Mouse (Mus musculus) left cerebral cortex, adult 8-10 months (tissue): ENCODE results near the gene Dnajc5g. TPM values are rescaled to one million over a fixed set of nuclear protein-coding genes. Genes with fewer than 3 reads are reported as not detected.

ENCODE experiments used
- DNase-seq, 2 experiments: peaks; one replicate each; pipeline ENCODE4 v3.0.0; 2022; ENCODE audit warnings: low spot score in 2 of 2
- total RNA-seq, 4 experiments: library from RNA; stranded (reverse); gene quantifications; 2 replicates each; pipeline ENCODE4 v1.2.4; 2022

Dnajc5g gene
- total RNA-seq, 4 experiments from 2014 or later: not detected

- no peak for DNase-seq
Measured at GRCm38 (mm10) chr5:31108000-31108490, 2.0 kb downstream of the Dnajc5g start, which contains the start of gene Slc30a3. TSS of gene Slc30a3 (minus strand) at chr5:31108237.

DNA sequence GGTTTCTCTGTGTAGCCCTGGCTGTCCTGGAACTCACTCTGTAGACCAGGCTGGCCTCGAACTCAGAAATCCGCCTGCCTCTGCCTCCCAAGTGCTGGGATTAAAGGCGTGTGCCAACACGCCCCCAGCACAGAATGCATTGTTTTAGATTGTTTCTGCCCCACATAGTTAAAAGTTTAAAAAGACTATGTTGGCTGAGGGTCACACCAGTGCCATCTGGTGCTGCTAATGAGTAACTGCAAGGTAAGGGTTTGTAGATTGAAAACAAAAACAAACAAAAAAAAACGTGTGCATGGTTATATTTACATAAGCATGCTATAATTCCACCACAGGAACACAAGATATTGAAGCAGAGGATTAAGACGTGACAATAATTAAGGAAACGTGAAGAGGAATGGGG is 4.7 kb downstream of the Dnajc5g start:
- no peak for DNase-seq

GRCm38 (mm10) chr5:31116354-31116753 is 10.3 kb downstream of the Dnajc5g start, which contains the start of gene Trim54:
TSS of gene Trim54 (plus strand) at chr5:31116712.
- no peak for DNase-seq

- DNase-seq: no peak
Measured at GRCm38 (mm10) chr5:31116912-31117311, 10.8 kb downstream of the Dnajc5g start.

- DNase-seq: peak in 1 of 2 experiments; percentile 46
Measured at GRCm38 (mm10) chr5:31121111-31121510, 15.0 kb downstream of the Dnajc5g start.

GRCm38 (mm10) chr5:31123481-31123880 is 17.4 kb downstream of the Dnajc5g start:
- no peak for DNase-seq

- DNase-seq: no peak
Measured at GRCm38 (mm10) chr5:31126050-31126449, 20.0 kb downstream of the Dnajc5g start.

DNA sequence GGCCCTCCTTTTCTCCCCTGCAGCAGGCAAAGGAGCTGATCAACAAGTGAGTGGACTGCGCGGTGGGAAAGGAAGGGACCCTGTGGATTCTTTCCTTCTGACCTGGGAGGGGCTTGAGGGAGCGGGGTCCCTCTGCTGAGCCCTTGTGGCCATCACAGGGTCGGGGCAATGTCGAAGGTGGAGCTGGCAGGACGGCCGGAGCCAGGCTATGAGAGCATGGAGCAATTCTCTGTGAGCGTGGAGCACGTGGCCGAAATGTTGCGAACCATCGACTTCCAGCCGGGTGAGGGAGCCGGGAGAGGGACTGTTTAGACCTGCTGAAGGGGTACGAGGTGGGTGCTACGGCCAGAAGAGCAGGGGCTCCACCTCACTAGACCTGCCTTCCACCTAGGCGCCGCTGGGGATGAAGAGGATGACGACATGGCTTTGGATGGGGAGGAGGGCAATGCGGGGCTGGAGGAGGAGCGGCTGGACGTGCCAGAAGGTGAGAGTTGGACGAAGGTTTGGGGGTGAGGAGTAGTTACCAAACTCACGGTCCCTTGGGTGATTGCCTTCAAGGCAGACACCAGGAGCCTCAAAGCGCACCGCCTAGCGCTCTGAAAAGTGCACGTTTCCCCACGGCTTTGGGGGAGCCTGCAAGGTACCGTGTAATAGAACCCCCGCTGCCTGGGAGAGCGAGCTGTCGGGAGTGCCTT is 30.8 kb downstream of the Dnajc5g start:
- DNase-seq: no peak

DNA sequence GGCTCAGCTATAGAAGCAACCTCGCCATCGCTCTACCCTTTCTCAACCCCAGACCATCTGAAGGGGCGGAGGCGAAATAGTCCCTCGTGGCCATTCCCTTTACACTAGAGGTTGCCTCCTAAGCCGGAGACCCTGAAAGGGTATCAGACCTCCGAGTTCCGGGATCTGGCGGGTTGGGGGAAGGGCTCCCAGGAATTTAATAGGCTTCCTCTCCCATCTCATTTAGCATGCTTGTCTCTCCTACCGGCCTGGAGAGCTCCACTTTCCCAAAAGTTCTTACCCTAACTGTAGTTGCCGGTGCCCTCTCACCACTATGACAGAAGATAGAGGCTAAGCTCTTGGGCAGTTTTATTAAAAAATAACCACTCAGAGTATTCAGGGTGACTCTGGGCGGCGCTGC is 31.6 kb downstream of the Dnajc5g start:
- DNase-seq: no peak

DNA sequence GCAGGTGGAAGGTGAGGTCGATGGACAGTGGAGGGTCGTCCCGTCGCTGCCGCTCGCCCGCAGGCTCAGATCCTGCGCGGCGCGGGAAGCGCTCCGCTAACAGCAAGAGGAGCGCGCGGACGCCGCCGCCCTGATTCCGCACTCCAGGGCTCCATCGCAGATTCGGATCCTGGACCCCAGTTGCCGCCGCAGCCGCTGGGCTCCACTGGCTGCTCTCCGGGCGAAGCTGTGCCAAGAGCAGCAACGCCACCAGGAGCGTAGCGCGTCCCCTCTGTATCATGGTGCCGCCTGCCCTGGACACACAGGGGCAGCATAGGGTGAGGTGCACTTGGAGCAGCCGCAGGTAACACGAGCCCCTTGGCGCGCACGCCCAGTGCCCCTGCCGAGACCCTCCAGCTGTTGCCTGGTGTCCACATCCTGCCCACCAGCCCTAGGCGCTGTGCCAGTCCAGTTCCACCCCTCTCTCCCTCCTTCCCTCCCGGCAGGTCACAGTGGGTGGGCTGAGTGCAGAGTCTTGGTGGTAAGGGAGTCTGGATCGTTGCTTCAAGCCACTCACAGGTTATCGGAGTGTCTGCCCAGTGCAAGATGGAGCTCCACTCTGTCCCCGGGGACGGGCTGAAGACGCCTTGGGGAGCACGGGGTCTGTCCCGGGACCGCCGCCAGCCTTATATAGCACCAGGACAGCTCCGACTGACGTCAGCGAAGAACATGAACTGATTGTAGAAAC is 32.3 kb downstream of the Dnajc5g start, which contains the start of gene Ucn:
TSS of gene Ucn (minus strand) at position 589 of the 727 bp plus-strand sequence.
- DNase-seq: no peak

DNA sequence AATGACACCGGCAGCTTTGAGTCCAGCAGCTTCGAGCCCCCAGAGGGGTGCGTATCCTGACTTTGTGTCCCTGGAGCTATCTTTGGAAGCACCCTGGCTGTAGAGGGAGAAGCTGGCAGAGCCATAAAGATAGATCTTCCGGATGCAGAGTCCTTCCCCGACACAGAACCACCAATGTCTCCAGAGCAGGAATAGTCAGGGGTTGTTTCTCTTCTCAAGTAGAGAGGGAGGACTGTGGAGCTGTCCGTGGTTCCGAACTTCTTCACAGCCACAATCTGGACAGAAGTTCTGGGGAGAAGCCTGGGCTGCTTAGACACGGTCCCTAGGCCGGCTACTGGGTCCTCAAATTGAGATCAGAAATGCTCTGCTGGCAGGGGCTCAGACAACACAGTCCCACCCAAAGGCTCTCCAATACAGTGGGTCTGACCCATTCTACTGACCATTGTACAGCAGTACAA is 32.9 kb downstream of the Dnajc5g start:
- no peak for DNase-seq

GRCm38 (mm10) chr5:31149781-31150180 is 43.7 kb downstream of the Dnajc5g start:
- DNase-seq: no peak

- DNase-seq: no peak
Measured at GRCm38 (mm10) chr5:31151746-31152145, 45.7 kb downstream of the Dnajc5g start.

DNA sequence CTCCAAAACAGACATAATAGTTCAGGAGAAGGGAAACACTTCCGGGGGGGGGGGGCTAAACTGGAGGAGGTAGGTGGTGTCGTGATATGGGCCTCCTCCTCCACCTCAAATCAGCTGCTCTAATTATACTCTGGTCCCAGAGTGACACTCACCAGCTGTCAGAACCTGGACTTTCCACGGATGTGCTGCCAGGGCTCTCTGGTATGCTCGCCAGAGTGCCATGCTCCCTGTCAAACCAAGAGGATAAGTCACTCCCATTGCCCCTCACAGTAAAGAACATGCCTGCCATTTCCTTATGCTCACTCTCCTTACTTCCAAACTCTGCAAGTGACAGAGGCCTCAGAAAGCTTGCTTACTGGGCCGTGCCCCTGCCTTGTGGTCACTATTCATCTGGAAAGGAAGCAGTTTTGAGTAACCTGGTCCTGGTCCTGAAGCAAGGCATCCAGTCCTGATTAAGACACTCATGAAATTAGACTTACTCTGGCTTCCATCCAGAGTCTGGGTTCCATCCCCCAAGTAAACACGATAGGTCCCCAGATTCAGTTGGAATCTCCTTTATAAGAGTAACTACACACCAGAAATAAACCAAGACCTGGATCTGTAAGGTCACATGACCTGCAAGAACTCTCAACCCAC is 47.5 kb downstream of the Dnajc5g start:
- DNase-seq: peak in 1 of 2 experiments; percentile 15

GRCm38 (mm10) chr5:31154152-31154553 is 48.1 kb downstream of the Dnajc5g start, which contains the start of gene Mpv17:
TSS of gene Mpv17 (minus strand) at chr5:31154251.
- DNase-seq: peak; percentile 71 to 84

Other genes with a start within 250 kb of the Dnajc5g start
- 10 to 100 TPM; 58.3 to 64.4 (median 62.9) TPM for gene Tmem214, start 238.3 kb upstream of the Dnajc5g start, total RNA-seq
- 10 to 100 TPM; 14.6 to 18.2 (median 17.0) TPM for gene Agbl5, start 217.6 kb upstream of the Dnajc5g start, total RNA-seq
- 100 to 1,000 TPM in 1 of 4 experiments, 10 to 100 TPM in 3; 86.3 to 105 (median 90.6) TPM for gene Ost4, start 198.5 kb upstream of the Dnajc5g start, total RNA-seq
- gene Emilin1, start 192.9 kb upstream of the Dnajc5g start, total RNA-seq: 1 to 10 TPM; 2.3 to 4.2 (median 2.8) TPM
- 10 to 100 TPM; 16.2 to 21.5 (median 18.9) TPM for gene Khk, start 184.9 kb upstream of the Dnajc5g start, total RNA-seq
- 10 to 100 TPM; 23.9 to 28.0 (median 27.1) TPM for gene Cgref1, start 160.7 kb upstream of the Dnajc5g start, total RNA-seq
- 100 to 1,000 TPM; 114 to 135 (median 128) TPM for gene Preb, start 145.9 kb upstream of the Dnajc5g start, total RNA-seq
- under 1 TPM; 0.12 to 0.27 (median 0.16) TPM for gene Tcf23, start 137.6 kb upstream of the Dnajc5g start, total RNA-seq
- gene Atraid, start 58.0 kb upstream of the Dnajc5g start, total RNA-seq: 10 to 100 TPM; 77.1 to 86.3 (median 80.2) TPM
- 10 to 100 TPM; 16.1 to 22.2 (median 20.6) TPM for gene Slc5a6, start 57.4 kb upstream of the Dnajc5g start, total RNA-seq
- 10 to 100 TPM; 16.8 to 28.5 (median 20.1) TPM for gene Cad, start 51.5 kb upstream of the Dnajc5g start, total RNA-seq
- 100 to 1,000 TPM; 102 to 124 (median 110) TPM for gene Slc30a3, start 2.0 kb downstream of the Dnajc5g start, total RNA-seq
- 1 to 10 TPM in 2 of 4 experiments, under 1 TPM in 2; 0.50 to 2.0 (median 1.1) TPM for gene Trim54, start 10.4 kb downstream of the Dnajc5g start, total RNA-seq
- 1 to 10 TPM in 1 of 4 experiments, not detected in 3; 2.3 TPM for gene Ucn, start 32.5 kb downstream of the Dnajc5g start, total RNA-seq
- 10 to 100 TPM; 44.3 to 56.1 (median 49.9) TPM for gene Mpv17, start 48.0 kb downstream of the Dnajc5g start, total RNA-seq
- 1 to 10 TPM; 1.8 to 6.0 (median 2.5) TPM for gene Gm29609, start 73.6 kb downstream of the Dnajc5g start, total RNA-seq
- 10 to 100 TPM; 49.8 to 65.0 (median 58.1) TPM for gene Gtf3c2, start 73.9 kb downstream of the Dnajc5g start, total RNA-seq
- gene Snx17, start 86.9 kb downstream of the Dnajc5g start, total RNA-seq: 10 to 100 TPM; 80.7 to 85.0 (median 83.6) TPM
- 10 to 100 TPM; 30.1 to 37.0 (median 36.1) TPM for gene Eif2b4, start 87.1 kb downstream of the Dnajc5g start, total RNA-seq
- gene Zfp513, start 96.0 kb downstream of the Dnajc5g start, total RNA-seq: 10 to 100 TPM; 24.1 to 31.4 (median 28.4) TPM
- 10 to 100 TPM; 64.9 to 77.9 (median 75.5) TPM for gene Ppm1g, start 114.4 kb downstream of the Dnajc5g start, total RNA-seq
- gene Nrbp1, start 134.6 kb downstream of the Dnajc5g start, total RNA-seq: 10 to 100 TPM; 85.2 to 91.1 (median 87.6) TPM
- gene Gm9970, start 134.9 kb downstream of the Dnajc5g start, total RNA-seq: under 1 TPM in 2 of 4 experiments, not detected in 2; 0.74 to 0.89 TPM
- 1 to 10 TPM; 1.5 to 3.6 (median 2.5) TPM for gene Krtcap3, start 145.4 kb downstream of the Dnajc5g start, total RNA-seq
- gene Ift172, start 184.8 kb downstream of the Dnajc5g start, total RNA-seq: 10 to 100 TPM; 75.0 to 98.2 (median 83.8) TPM
- gene Fndc4, start 189.8 kb downstream of the Dnajc5g start, total RNA-seq: 100 to 1,000 TPM; 132 to 144 (median 133) TPM
- under 1 TPM in 2 of 4 experiments, not detected in 2; 0.11 to 0.44 TPM for gene Gckr, start 191.2 kb downstream of the Dnajc5g start, total RNA-seq